Mouse (Mus musculus): ENCODE results near the gene Tmem26.

GRCm38 (mm10) chr10:68740251-68740650 lies 16.8 kb downstream of the Tmem26 start:
- no peak for TF ChIP-seq CTCF (IDR thresholded peaks at IDR 0.05; ENCODE audit: borderline replicate concordance, extremely low read depth, insufficient read depth, insufficient read length)
- TF ChIP-seq POLR2A (IDR thresholded peaks at IDR 0.05; ENCODE audit: borderline replicate concordance, extremely low read depth, insufficient read depth, insufficient read length, poor library complexity, severe bottlenecking), result no peak

Data from brain, embryonic 14.5 days (tissue).